ENCODE assay signal across 10 mouse cellular contexts in the genomic region with DNA sequence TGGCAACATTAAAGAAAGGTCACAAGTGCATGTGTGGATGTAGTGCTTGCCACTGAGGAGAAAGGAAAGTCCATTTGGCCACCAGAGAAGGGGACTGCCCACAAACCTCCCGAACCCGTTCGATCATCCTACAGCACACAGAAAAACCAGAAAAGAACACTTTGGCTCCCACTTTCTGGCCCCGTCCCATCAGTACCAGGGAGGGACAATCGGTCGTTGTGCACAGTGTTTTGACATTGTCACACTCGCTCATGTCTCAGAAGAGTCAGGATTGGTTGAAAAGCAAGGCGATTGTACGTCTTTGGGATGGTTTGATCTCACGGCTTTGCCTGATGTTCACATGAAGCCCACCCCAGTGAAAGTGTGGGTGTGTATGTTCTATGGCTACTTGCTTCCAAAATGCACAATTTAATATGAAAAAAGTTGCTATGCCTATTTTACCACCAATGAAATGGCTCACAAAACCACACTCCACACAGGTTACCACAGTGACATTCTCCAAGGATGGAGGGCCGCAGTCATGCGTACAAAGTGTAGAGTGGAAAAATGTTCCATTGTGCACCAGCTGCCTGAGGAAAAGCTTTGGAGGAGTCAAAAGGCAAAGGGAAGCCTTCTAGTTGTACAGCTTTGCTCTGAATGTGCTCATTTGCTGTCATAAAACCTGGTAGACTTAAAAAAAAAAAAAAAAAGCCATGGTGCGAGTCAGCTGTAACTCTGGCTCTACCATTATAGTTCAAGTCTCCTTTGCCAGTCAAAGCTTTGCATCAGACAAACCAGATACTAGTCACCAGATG. TPM values are rescaled to one million over a fixed set of nuclear protein-coding genes. Genes with fewer than 3 reads are reported as not detected.
DNase-seq lines count a peak whose midpoint lies in the region; ATAC-seq lines count a peak whose summit lies in the region.
"Had no signal": no experiment of that assay in that cellular context is flagged by ENCODE, and none has a peak within 500 bp of the region (broad histone marks: within the 10 kb centered on the region; RNA-seq: fewer than 3 reads in every experiment).

No protein-coding gene starts in this region.

- peaks cover 15% of the 10 kb centered on the region for H3K4me1 ChIP-seq in kidney, embryonic 15.5 days
- 0 out of 2 replicates have a peak, but pooled peaks cover 3% of the 10 kb centered on the region for H3K4me1 ChIP-seq in embryonic facial prominence, embryonic 15.5 days
- no peaks in the 10 kb centered on the region; the same call in 1 of the 2 replicates for H3K4me1 ChIP-seq in limb, embryonic 15.5 days

- peak overlapping the region; percentile 76 for H3K27ac ChIP-seq in kidney, embryonic 15.5 days
- H3K27ac ChIP-seq in embryonic facial prominence, embryonic 15.5 days (replicated peaks), result peak overlapping the region; percentile 68
- peak overlapping the region; percentile 65 for H3K27ac ChIP-seq in limb, embryonic 15.5 days
- H3K27ac ChIP-seq: macrophage had no signal

- H3K27me3 ChIP-seq in kidney, embryonic 15.5 days, result no peaks in the 10 kb centered on the region
- H3K27me3 ChIP-seq in embryonic facial prominence, embryonic 15.5 days, result no peaks in the 10 kb centered on the region
- no peaks in the 10 kb centered on the region for H3K27me3 ChIP-seq in limb, embryonic 15.5 days

- DNase-seq in kidney, postnatal 10 days, result no peak
- DNase-seq in ES-CJ7 (ENCODE audit: low read depth, low spot score), result peak; percentile 67
- DNase-seq in adrenal gland, postnatal 4 days (ENCODE audit: low spot score in 2 of 2), result no peak
- no peak for DNase-seq in gastrocnemius, adult 18-20 months (ENCODE audit: low spot score)
- DNase-seq: cerebellum, adult 11 months; kidney, postnatal 14 days had no signal

- no peaks in the 10 kb centered on the region for H3K9me3 ChIP-seq in kidney, embryonic 15.5 days (replicated peaks)
- H3K9me3 ChIP-seq in embryonic facial prominence, embryonic 15.5 days (replicated peaks), result no peaks in the 10 kb centered on the region
- H3K9me3 ChIP-seq in limb, embryonic 15.5 days, result no peaks in the 10 kb centered on the region

- H3K4me3 ChIP-seq in kidney, embryonic 15.5 days (replicated peaks), result no peak overlapping the region
- H3K4me3 ChIP-seq in embryonic facial prominence, embryonic 15.5 days (replicated peaks), result no peak overlapping the region
- no peak overlapping the region for H3K4me3 ChIP-seq in limb, embryonic 15.5 days

- H3K36me3 ChIP-seq in kidney, embryonic 15.5 days, result peaks cover 11% of the 10 kb centered on the region; the same call in 1 of the 2 replicates
- H3K36me3 ChIP-seq in embryonic facial prominence, embryonic 15.5 days, result peaks cover 8% of the 10 kb centered on the region; the same call in 1 of the 2 replicates
- peaks cover 14% of the 10 kb centered on the region; the same call in 1 of the 2 replicates for H3K36me3 ChIP-seq in limb, embryonic 15.5 days

- no peak overlapping the region for H3K4me2 ChIP-seq in kidney, embryonic 15.5 days
- H3K4me2 ChIP-seq in embryonic facial prominence, embryonic 15.5 days (replicated peaks), result no peak overlapping the region
- H3K4me2 ChIP-seq in limb, embryonic 15.5 days, result no peak overlapping the region

- no peak overlapping the region for H3K9ac ChIP-seq in kidney, embryonic 15.5 days
- no peak overlapping the region for H3K9ac ChIP-seq in embryonic facial prominence, embryonic 15.5 days
- H3K9ac ChIP-seq in limb, embryonic 15.5 days, result no peak overlapping the region

- ATAC-seq in kidney, embryonic 15.5 days (replicated peaks; ENCODE audit: low FRiP score), result no peak
- no peak for ATAC-seq in embryonic facial prominence, embryonic 15.5 days (ENCODE audit: insufficient number of reproducible peaks, low FRiP score, low TSS enrichment, low read depth)
- no peak for ATAC-seq in limb, embryonic 15.5 days (ENCODE audit: insufficient number of reproducible peaks, low FRiP score, low TSS enrichment, low read depth)

- 48% methylated on average over 13 of the region's 13 CpGs for WGBS in kidney, embryonic 15.5 days
- 54% methylated on average over 13 of the region's 13 CpGs for WGBS in embryonic facial prominence, embryonic 15.5 days
- 55% methylated on average over 13 of the region's 13 CpGs for WGBS in limb, embryonic 15.5 days

RNA-seq across cellular contexts. Expression of gene Ern1, which starts 15.2 kb away (rescaled TPM):
- polyA plus RNA-seq in kidney, embryonic 15.5 days (2015; fragmentation: Nextera tagmentation; extraction: Ambion mirVana), result 6.6 and 7.0 TPM in 2 replicates
- polyA plus RNA-seq in embryonic facial prominence, embryonic 15.5 days (2015; fragmentation: Nextera tagmentation; extraction: Ambion mirVana), result 6.2 and 6.3 TPM in 2 replicates
- polyA plus RNA-seq in limb, embryonic 15.5 days (2015; fragmentation: Nextera tagmentation; extraction: Ambion mirVana), result 5.9 and 6.6 TPM in 2 replicates
- 10 to 100 TPM; 72.5 to 83.6 TPM for total RNA-seq in adrenal gland, postnatal 4 days (2021)
- total RNA-seq in gastrocnemius, adult 18-20 months (2021), result 1 to 10 TPM; 6.6 to 9.1 TPM
